Mouse (Mus musculus): ENCODE results near the gene Xpnpep1. TPM values are rescaled to one million over a fixed set of nuclear protein-coding genes. Genes with fewer than 3 reads are reported as not detected.

Xpnpep1 gene
- polyA plus RNA-seq, 1 experiment from 2014 or later = 144 TPM

DNA sequence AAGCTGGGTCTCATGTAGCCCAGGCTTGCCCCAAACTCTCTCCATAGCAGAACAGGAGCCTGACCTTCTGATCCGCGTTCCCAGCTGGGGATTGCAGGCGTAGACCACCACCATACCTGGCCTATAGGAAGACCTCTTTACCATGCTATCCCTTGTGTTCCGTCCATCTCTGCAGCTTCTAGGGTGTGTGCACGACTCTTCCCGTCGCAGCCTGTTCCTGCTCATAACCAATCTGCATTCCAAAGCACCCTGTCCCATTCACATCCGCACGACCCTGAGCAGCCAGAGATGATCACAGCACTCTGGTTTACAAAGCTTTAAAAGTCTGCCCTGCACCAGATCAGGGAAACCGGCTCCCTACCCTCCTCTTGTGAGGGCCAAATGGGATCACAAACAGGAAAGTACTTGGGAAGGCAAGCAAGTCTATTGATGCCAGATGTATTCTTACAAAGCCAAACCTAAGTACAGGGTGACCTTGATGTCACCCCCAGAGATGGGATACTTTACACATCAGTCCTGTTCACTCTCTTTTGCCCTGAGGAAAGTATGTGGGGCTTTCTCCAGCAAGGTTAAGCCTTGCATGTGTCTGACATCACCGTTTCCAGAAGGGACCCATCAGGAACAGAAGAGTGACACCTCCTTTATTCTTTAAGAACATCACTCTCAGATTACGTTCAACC is 24.4 kb upstream of the Xpnpep1 start:
- Histone ChIP-seq H3K27me3 (no peaks in the 10 kb centered on the region), H3K27ac (peak overlapping the region; percentile 38; the same call in 1 of the 2 replicates), H3K36me3 (no peaks in the 10 kb centered on the region), H3K9me3 (no peaks in the 10 kb centered on the region), H3K4me3 (no peak overlapping the region), H3K4me1 (peaks cover 25% of the 10 kb centered on the region), H3K9ac (no peak overlapping the region), H3K4me2 (no peak overlapping the region)
- no peak for ATAC-seq (ENCODE audit: insufficient number of reproducible peaks, low FRiP score, low TSS enrichment, low read depth)
- 43% methylated on average over 12 of the region's 12 CpGs for WGBS

GRCm38 (mm10) chr19:53062046-53062445 is 22.0 kb upstream of the Xpnpep1 start:
- 35% methylated on average over 3 of the region's 3 CpGs for WGBS
- Histone ChIP-seq H3K36me3 (no peaks in the 10 kb centered on the region), H3K27ac (no peak overlapping the region), H3K9ac (no peak overlapping the region), H3K4me1 (peaks cover 33% of the 10 kb centered on the region), H3K9me3 (no peaks in the 10 kb centered on the region), H3K4me3 (no peak overlapping the region), H3K27me3 (no peaks in the 10 kb centered on the region), H3K4me2 (no peak overlapping the region)
- no peak for ATAC-seq (ENCODE audit: insufficient number of reproducible peaks, low FRiP score, low TSS enrichment, low read depth)

GRCm38 (mm10) chr19:53059344-53060111 is 19.5 kb upstream of the Xpnpep1 start:
- Histone ChIP-seq H3K4me1 (peaks cover 13% of the 10 kb centered on the region), H3K36me3 (no peaks in the 10 kb centered on the region), H3K27me3 (no peaks in the 10 kb centered on the region), H3K9me3 (no peaks in the 10 kb centered on the region), H3K4me2 (no peak overlapping the region), H3K9ac (no peak overlapping the region), H3K27ac (no peak overlapping the region), H3K4me3 (no peak overlapping the region)
- ATAC-seq (ENCODE audit: insufficient number of reproducible peaks, low FRiP score, low TSS enrichment, low read depth) = no peak
- WGBS = 87% methylated on average over 16 of the region's 16 CpGs

DNA sequence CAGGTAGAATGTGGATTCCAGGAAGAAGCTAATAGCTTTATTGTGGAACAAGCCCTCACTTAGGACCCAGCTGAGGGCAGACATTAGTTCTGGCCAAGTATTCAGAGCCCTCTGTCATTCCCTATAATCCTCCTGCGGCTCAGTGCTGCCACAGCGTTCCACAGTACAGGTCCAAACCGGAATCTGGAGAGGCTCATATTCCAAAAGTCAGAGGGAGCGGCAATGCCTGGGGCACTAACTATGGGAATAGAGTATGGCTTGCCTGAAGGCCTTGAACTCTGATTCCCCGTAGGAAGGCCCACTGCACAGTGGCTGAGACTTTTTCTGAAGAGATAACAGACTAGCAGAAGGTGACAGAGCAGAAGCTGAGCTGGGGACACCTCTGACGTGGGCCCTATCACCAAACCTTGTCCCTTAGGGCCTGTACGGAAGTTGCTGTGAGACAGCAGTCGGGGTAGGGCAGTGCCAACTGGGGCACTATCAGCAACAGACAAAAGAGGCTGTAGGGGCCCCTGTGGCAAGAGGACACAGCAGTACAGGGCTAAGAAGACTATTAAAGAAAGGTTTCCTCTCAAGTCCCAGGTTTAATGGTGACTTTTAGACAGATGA is 18.8 kb upstream of the Xpnpep1 start:
- no peaks in the 10 kb centered on the region for H3K27me3 ChIP-seq
- H3K36me3 ChIP-seq = no peaks in the 10 kb centered on the region
- ATAC-seq (ENCODE audit: insufficient number of reproducible peaks, low FRiP score, low TSS enrichment, low read depth) = 0 out of 2 replicates have a peak, but pooled peaks have one; percentile 19
- no peaks in the 10 kb centered on the region for H3K9me3 ChIP-seq
- H3K27ac ChIP-seq = peak overlapping the region; percentile 27; the same call in 1 of the 2 replicates
- peaks cover 9% of the 10 kb centered on the region for H3K4me1 ChIP-seq
- H3K4me2 ChIP-seq = no peak overlapping the region
- H3K4me3 ChIP-seq = no peak overlapping the region
- WGBS = 59% methylated on average over 8 of the region's 8 CpGs
- H3K9ac ChIP-seq = no peak overlapping the region

DNA sequence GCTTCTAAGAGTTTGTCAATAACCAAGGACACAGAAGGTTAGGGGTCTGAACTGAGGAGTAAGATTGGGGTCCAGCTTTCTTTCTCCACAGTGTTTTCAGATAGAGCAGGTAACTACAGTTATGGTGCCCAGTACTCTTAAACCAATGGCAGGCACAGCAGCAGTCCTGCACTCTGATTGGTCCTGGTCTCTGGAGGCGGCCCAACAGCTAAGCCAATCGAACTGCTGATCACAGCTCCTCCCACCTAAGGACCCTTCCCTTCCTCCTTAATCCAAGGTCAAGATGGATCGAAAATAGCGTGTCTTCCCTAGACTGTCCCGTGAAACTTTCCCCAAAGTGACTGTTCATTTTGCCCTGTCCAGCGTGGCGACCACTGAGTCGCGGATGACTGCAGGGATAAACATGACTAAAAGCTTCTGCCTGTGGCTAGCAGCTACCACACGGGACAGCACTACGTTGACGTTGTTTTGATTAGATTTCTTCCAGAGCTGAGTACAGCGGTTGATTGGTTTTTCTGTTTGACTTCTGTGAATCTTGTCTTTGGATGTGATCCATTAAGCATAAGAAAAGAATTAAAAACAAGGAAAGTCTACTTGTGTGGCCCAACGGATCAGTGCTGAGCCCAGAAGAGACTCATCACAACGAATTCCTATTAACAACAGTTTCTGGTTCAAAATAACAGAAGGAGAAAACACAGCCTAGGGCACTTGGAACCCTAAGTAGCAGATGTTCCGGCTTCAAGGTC is 18.1 kb upstream of the Xpnpep1 start:
- ATAC-seq (ENCODE audit: insufficient number of reproducible peaks, low FRiP score, low TSS enrichment, low read depth) = no peak
- Histone ChIP-seq H3K4me1 (peaks cover 9% of the 10 kb centered on the region), H3K9ac (no peak overlapping the region), H3K9me3 (no peaks in the 10 kb centered on the region), H3K4me3 (no peak overlapping the region), H3K4me2 (no peak overlapping the region), H3K27me3 (no peaks in the 10 kb centered on the region), H3K27ac (peak overlapping the region; percentile 27; the same call in 1 of the 2 replicates), H3K36me3 (no peaks in the 10 kb centered on the region)
- 81% methylated on average over 16 of the region's 16 CpGs for WGBS

GRCm38 (mm10) chr19:53053355-53053754 is 13.3 kb upstream of the Xpnpep1 start:
- Histone ChIP-seq H3K4me2 (no peak overlapping the region), H3K36me3 (no peaks in the 10 kb centered on the region), H3K9ac (no peak overlapping the region), H3K27ac (no peak overlapping the region), H3K4me3 (no peak overlapping the region), H3K9me3 (no peaks in the 10 kb centered on the region), H3K4me1 (peaks cover 12% of the 10 kb centered on the region), H3K27me3 (no peaks in the 10 kb centered on the region)
- ATAC-seq (ENCODE audit: insufficient number of reproducible peaks, low FRiP score, low TSS enrichment, low read depth) = no peak
- WGBS = 90% methylated on average over 16 of the region's 16 CpGs

- Histone ChIP-seq H3K9ac (no peak overlapping the region), H3K27me3 (no peaks in the 10 kb centered on the region), H3K4me3 (no peak overlapping the region), H3K4me1 (peaks cover 12% of the 10 kb centered on the region), H3K36me3 (no peaks in the 10 kb centered on the region), H3K27ac (no peak overlapping the region), H3K4me2 (no peak overlapping the region), H3K9me3 (no peaks in the 10 kb centered on the region)
- ATAC-seq (ENCODE audit: insufficient number of reproducible peaks, low FRiP score, low TSS enrichment, low read depth) = no peak
- WGBS = 38% methylated on average over 19 of the region's 19 CpGs
Observed at GRCm38 (mm10) chr19:53052031-53052670, 12.1 kb upstream of the Xpnpep1 start.

- ATAC-seq (ENCODE audit: insufficient number of reproducible peaks, low FRiP score, low TSS enrichment, low read depth) = no peak
- no peaks in the 10 kb centered on the region for H3K27me3 ChIP-seq
- 60% methylated on average over 18 of the region's 18 CpGs for WGBS
- H3K4me1 ChIP-seq = peaks cover 12% of the 10 kb centered on the region
- H3K27ac ChIP-seq = peak overlapping the region; percentile 51; the same call in 1 of the 2 replicates
- H3K36me3 ChIP-seq = no peaks in the 10 kb centered on the region
- H3K9me3 ChIP-seq = no peaks in the 10 kb centered on the region
- no peak overlapping the region for H3K4me2 ChIP-seq
- no peak overlapping the region for H3K9ac ChIP-seq
- H3K4me3 ChIP-seq = no peak overlapping the region
Observed at GRCm38 (mm10) chr19:53051288-53051985, 11.4 kb upstream of the Xpnpep1 start.

DNA sequence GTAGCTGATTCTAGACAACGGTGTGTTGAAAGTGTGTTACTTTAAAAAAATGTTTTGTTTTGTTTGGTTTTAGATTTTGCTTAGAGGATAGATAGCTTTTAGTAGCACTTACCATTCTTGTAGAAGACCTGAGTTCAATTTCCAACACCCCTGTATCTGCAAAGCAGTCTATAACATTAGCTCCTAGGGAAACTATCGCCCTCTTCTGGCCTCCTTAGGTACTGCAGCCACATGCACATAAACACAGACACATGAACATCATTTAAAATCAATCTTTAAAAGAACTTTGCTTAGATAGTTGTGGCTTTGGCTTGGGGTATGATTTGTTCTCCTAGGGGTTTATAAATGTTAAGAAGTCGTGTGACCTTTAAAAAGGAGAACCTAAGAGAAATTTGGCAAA is 10.1 kb upstream of the Xpnpep1 start:
- no peak overlapping the region for H3K9ac ChIP-seq
- no peak overlapping the region for H3K4me2 ChIP-seq
- H3K4me3 ChIP-seq = no peak overlapping the region
- no peaks in the 10 kb centered on the region for H3K27me3 ChIP-seq
- 86% methylated on average over 3 of the region's 3 CpGs for WGBS
- ATAC-seq (ENCODE audit: insufficient number of reproducible peaks, low FRiP score, low TSS enrichment, low read depth) = no peak
- no peaks in the 10 kb centered on the region for H3K9me3 ChIP-seq
- H3K4me1 ChIP-seq = peaks cover 12% of the 10 kb centered on the region
- H3K27ac ChIP-seq = no peak overlapping the region
- no peaks in the 10 kb centered on the region for H3K36me3 ChIP-seq

GRCm38 (mm10) chr19:53047208-53047607 is 7.2 kb upstream of the Xpnpep1 start:
- H3K27me3 ChIP-seq = no peaks in the 10 kb centered on the region
- no peak overlapping the region for H3K4me2 ChIP-seq
- 41% methylated on average over 5 of the region's 5 CpGs for WGBS
- no peak for ATAC-seq (ENCODE audit: insufficient number of reproducible peaks, low FRiP score, low TSS enrichment, low read depth)
- H3K4me1 ChIP-seq = peaks cover 17% of the 10 kb centered on the region
- no peaks in the 10 kb centered on the region for H3K36me3 ChIP-seq
- H3K27ac ChIP-seq = 0 out of 2 replicates have a peak overlapping the region, but pooled peaks have one; percentile 4
- no peak overlapping the region for H3K9ac ChIP-seq
- H3K4me3 ChIP-seq = no peak overlapping the region
- no peaks in the 10 kb centered on the region for H3K9me3 ChIP-seq
